Mouse (Mus musculus): ENCODE measurements at regions not wholly inside any gene's neighbourhood (a gene's known extent, or its start where the extent isn't known, plus 50 kb on each side); places are given as distances from the start of the nearest gene placed in this dataset.

GRCm38 (mm10) chr16:21274012-21274528 lies 69.5 kb downstream of the Ephb3 start:
- no peak for DNase-seq (ENCODE audit: low spot score)

- DNase-seq (ENCODE audit: low spot score), result no peak
These were observed 73.3 kb downstream of the Ephb3 start for GRCm38 (mm10) chr16:21277789-21278342.

- no peak for DNase-seq (ENCODE audit: low spot score)
These were observed 73.8 kb downstream of the Ephb3 start for GRCm38 (mm10) chr16:21278387-21278786.

GRCm38 (mm10) chr16:21280200-21280627 lies 75.7 kb downstream of the Ephb3 start:
- DNase-seq (ENCODE audit: low spot score), result no peak

GRCm38 (mm10) chr16:21281958-21282730 lies 77.6 kb downstream of the Ephb3 start:
- no peak for DNase-seq (ENCODE audit: low spot score)

- DNase-seq (ENCODE audit: low spot score), result peak; percentile 67
These were observed 81.5 kb downstream of the Ephb3 start for GRCm38 (mm10) chr16:21286099-21286498.

- DNase-seq (ENCODE audit: low spot score), result peak; percentile 64
These were observed 85.0 kb downstream of the Ephb3 start for GRCm38 (mm10) chr16:21289528-21289927.

- DNase-seq (ENCODE audit: low spot score), result no peak
These were observed 88.5 kb downstream of the Ephb3 start for GRCm38 (mm10) chr16:21293010-21293409.

- DNase-seq (ENCODE audit: low spot score), result no peak
These were observed 89.0 kb downstream of the Ephb3 start for GRCm38 (mm10) chr16:21293569-21293968.

- DNase-seq (ENCODE audit: low spot score), result peak; percentile 84
These were observed 90.3 kb downstream of the Ephb3 start for GRCm38 (mm10) chr16:21294677-21295411.

- no peak for DNase-seq (ENCODE audit: low spot score)
These were observed 91.6 kb downstream of the Ephb3 start for GRCm38 (mm10) chr16:21295956-21296733.

- no peak for DNase-seq (ENCODE audit: low spot score)
These were observed 92.2 kb downstream of the Ephb3 start for GRCm38 (mm10) chr16:21296786-21297185.

- no peak for DNase-seq (ENCODE audit: low spot score)
These were observed 94.3 kb downstream of the Ephb3 start for GRCm38 (mm10) chr16:21298866-21299265.

GRCm38 (mm10) chr16:21305859-21306258 lies 101.3 kb downstream of the Ephb3 start:
- no peak for DNase-seq (ENCODE audit: low spot score)

- no peak for DNase-seq (ENCODE audit: low spot score)
These were observed 104.0 kb downstream of the Ephb3 start for GRCm38 (mm10) chr16:21308513-21308912.

GRCm38 (mm10) chr16:21310636-21311615 lies 106.4 kb downstream of the Ephb3 start:
- DNase-seq (ENCODE audit: low spot score), result peak; percentile 81

- DNase-seq (ENCODE audit: low spot score), result no peak
These were observed 107.2 kb downstream of the Ephb3 start for GRCm38 (mm10) chr16:21311781-21312180.

GRCm38 (mm10) chr16:21315751-21316151 lies 107.2 kb upstream of the Vps8 start:
- peak; percentile 59 for DNase-seq (ENCODE audit: low spot score)

- DNase-seq (ENCODE audit: low spot score), result no peak
These were observed 104.8 kb upstream of the Vps8 start for GRCm38 (mm10) chr16:21318009-21318639.
